Mouse (Mus musculus) common myeloid progenitor, adult 5-6 weeks (primary cell): ENCODE results near the gene Plagl1. TPM values are rescaled to one million over a fixed set of nuclear protein-coding genes. Genes with fewer than 3 reads are reported as not detected.

Experiments used
- ATAC-seq: replicated peaks from 2 replicates; pipeline ENCODE4 v1.8.0; 2016; ENCODE audit warnings: low read depth, mild to moderate bottlenecking, moderate TSS enrichment, inconsistent platforms; ENCODE audit not compliant: poor library complexity, severe bottlenecking
- total RNA-seq: library from RNA; stranded (forward); fragments of 200-1000, 187-1606 nt; gene quantifications from 2 replicates; pipeline ENCODE4 v1.2.3, GENCODE M21; 2017

Plagl1 gene
- total RNA-seq, 1 experiment from 2014 or later: 0.14 TPM

- no peak for ATAC-seq
Observed at GRCm38 (mm10) chr10:13125811-13126210, 65.5 kb downstream of the Plagl1 start.

- no peak; the same call in 1 of the 2 replicates for ATAC-seq
Observed at GRCm38 (mm10) chr10:13127335-13127734, 67.0 kb downstream of the Plagl1 start.

GRCm38 (mm10) chr10:13127946-13128345, 67.6 kb downstream of the Plagl1 start:
- no peak for ATAC-seq

DNA sequence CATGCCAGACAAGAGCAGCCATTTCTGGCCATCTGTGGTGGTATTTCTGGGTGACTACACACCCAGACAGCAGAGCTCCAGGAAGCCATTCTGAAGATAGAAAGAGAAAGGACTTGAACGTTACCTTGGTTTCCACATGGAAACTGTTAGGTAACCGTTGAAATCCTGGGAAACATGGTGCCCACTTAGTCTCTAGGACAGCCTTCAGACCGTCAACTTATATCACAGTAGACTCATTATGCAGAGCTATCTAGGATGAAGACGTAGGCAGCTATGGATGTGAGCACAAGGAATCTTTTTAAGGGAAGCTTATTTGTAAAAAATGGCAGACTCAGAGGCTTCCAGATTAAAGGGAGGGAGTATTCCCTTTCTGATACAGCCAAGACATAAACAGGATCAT, 73.5 kb downstream of the Plagl1 start:
- ATAC-seq: no peak

- ATAC-seq: no peak
Observed at GRCm38 (mm10) chr10:13135276-13135675, 75.0 kb downstream of the Plagl1 start.

DNA sequence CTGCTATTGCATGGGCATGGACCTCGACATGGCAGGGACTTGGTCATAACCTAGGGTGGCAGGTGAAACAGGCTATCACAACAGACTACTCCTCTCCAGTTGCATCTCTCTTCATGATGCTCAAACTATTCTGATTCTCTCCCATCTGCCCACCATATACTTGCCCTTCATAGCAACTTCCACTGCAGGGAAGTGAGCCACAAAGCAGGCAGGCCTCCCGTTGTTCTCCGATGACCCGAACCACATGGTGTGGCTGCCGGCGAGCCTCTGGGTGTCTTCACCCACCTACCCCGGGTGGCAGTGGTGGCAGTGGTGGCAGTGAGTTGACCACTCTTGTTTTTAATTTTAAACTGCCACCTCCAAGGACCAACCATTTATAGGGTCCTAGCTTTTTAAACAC, 75.4 kb downstream of the Plagl1 start:
- ATAC-seq: no peak

- no peak for ATAC-seq
Observed at GRCm38 (mm10) chr10:13137906-13138305, 77.6 kb downstream of the Plagl1 start.

DNA sequence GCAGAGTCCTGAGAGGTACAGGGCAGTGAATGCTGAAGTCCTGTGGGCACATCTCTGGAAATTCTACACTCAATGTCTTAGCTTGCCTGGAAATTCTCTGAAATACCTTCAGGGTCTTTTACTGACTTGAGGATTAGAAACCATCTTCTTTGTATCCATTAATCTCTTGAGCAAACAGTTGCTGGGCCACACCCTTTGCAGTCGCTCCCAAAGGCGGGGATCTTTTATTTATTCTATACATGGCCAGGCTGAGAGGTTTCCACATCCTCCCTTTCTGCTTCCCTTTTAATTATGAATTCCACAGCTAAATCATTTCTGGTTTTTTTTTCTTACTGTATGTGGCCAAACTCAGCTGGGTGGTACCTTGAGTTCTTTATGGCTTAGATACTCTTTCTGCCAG, 80.1 kb downstream of the Plagl1 start:
- no peak for ATAC-seq

DNA sequence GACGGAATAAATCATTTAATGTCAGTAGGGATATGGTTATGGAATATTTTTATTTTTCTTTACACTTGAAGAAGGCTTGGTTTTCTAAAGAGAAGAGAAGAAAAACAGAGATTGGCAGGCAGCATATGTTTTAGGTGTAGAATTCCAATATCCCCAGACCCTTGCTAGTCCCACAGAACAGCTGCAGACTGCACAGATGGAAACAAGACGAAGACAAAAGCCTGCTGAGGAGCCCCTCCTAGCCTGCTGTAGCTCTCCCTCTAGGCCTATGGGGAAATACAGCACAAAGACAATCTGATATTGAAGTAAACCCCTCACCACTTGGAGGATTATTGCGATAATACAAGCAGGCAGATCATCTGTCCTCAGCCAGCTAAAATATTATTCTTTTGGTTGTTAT, 90.1 kb downstream of the Plagl1 start:
- no peak for ATAC-seq

DNA sequence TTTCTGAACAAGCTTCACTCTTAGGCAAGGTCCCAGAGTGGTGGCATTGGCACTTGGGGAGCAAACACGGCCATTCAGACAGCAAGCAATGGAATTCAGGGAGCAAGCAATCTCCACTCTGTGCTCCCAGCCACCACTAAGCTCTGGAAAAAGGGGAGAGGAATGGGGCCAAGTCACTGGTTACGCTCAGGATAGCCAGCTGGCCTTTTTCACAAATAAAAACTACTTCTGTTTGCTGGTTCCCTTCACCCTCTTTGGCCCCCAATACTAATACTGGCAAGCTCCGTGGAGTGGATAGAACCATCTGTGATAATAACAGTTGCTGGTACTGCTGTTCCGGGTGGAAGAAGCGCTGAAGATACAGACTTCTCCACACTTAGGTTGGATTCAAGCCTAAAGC, 91.0 kb downstream of the Plagl1 start:
- no peak for ATAC-seq

- no peak for ATAC-seq
Observed at GRCm38 (mm10) chr10:13152811-13153364, 92.6 kb downstream of the Plagl1 start.

DNA sequence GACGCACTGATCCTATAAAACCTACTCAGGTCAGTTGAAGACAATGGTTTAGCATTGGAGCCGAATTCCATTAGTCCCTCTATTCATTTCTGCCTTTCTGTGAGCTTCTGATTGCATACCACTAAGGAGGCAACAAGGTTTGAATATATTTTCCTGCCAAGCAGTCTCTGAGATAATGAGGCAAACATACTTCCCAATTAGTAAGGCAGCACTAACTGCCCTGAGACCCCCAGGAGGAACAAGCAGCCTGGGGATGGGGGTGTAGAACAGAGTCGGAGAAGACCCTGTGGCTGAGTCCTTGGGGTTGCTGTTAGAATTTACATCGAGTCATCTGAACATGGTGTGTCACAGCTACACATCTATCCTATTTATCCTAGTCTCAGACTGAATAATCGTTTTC, 95.1 kb downstream of the Plagl1 start:
- no peak for ATAC-seq

DNA sequence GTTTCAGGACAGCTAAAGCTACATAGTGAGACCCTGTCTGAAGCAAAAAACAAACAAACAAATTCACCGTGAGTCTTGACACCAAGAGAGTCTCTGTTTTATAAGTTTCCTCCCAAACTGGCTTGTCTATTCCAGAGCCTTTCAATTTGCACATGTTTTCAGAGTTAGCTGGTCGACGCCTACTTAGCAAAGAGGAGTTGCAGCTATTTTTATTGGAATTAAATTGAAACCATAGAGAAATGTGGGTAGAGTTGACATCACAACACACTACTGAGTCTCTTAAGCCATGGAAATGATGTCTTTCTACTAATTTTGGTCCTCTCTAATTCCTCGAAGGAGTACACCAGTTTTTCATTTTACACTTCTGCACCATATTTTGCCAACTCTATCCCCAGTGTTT, 100.6 kb downstream of the Plagl1 start:
- ATAC-seq: no peak

GRCm38 (mm10) chr10:13162031-13162430, 101.7 kb downstream of the Plagl1 start:
- no peak for ATAC-seq

DNA sequence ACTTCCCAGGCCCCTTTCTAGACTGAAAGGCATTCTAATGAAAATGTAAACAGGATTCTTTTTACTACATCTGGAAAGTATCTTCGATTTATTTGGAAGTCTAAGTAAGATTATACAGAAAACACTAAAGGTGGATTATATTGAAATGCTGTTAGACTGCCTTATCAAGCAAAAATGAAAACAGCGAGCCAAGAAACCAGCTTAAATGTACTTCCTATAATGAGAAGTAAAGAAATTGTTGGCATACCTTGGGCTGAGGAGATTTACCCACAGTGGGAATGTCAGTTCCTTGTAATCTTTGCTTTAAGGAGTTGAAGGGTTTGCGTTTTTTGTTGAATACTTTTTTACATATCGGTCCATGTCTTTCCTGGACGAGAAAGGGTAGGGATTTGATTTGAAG, 108.2 kb downstream of the Plagl1 start:
- ATAC-seq: no peak

DNA sequence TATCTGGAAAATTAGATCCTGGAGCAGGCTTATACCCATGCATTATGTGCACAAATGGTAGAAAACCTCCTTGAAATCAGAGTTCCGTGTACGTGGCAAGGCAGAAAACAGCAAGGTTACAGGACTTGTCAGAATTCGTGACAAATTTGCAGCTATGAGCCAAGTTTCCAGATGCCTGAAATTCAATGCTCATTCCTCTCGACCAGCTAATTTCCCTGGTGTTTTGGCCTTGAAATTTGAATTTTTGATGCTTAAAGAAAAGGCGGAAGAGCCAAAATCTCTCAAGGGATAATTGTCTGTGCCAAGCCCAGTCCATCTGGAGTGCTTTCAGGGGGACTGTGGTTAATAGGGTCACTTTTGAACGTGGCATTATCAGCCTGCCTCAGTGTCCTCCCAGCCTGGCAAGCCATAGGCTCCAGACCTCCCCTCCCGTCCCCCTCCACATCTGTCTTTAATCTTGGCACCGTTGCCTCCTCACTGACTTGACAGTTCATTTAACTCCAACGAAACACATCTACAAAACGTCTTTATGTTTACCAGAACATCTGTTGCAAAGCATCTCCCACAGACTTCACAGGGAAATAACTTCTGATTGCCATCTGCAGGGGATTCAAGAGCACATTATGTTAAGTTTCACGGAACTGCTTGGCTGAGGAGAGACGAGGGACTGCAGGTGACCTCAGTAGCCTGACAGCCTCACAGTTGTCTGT, 110.6 kb downstream of the Plagl1 start:
- no peak for ATAC-seq

GRCm38 (mm10) chr10:13171461-13171860, 111.2 kb downstream of the Plagl1 start:
- no peak for ATAC-seq

DNA sequence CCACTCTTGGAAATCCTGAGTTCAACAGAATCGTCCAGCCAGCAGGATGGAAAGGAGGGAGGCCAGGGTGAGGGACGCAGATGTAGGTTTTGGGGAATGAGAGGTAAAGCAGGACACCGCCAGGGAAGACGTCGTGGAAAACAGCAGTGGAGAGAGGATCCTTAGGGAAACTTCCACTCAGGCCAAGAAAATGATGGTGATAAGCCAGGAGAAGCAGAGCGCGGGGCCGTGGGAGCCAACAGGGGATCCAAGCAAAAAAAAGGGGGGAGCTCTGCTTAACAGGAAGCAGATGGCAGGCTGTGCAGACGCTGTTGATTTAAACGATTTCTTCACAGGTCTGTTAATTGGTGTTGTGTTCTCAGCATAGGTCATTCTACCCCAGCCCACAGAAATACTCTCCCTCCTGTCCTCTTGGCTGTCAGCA, 112.5 kb downstream of the Plagl1 start:
- ATAC-seq: peak; percentile 68

DNA sequence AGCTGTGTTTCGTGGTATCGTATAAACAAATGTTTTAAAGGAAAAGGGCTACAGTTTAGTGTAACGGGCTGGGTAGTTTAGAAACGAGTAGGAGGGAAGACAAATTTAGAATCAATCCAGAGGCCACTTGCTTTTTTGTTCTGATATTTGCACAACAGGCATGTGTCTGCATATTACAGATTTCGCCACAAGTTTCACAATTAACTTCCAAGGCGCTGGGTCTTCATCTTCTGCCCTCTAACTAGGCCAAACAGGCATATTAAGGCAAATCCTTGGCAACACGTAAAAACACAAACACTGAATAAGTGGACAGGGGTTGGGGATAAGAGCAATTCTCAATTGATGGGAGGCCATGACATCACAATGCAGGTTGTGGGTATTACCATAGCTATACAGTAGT, 115.6 kb downstream of the Plagl1 start:
- ATAC-seq: no peak

GRCm38 (mm10) chr10:13177973-13178624, 117.8 kb downstream of the Plagl1 start, which contains the start of gene Zc2hc1b:
TSS of gene Zc2hc1b (minus strand) at chr10:13178023.
- no peak for ATAC-seq

- no peak for ATAC-seq
Observed at GRCm38 (mm10) chr10:13180211-13180610, 119.9 kb downstream of the Plagl1 start.
